Mouse (Mus musculus) liver, embryonic 15.5 days (tissue): ENCODE data around the gene Sub1. TPM values are rescaled to one million over a fixed set of nuclear protein-coding genes. Genes with fewer than 3 reads are reported as not detected.
A peak's percentile ranks its signal among the peaks of the same experiment; 100 is the strongest.

Experiments used
- ATAC-seq: fragments of 200-750 bp; cut with Nextera tagmentation; 2 replicates; pipeline ENCODE4 v1.8.0; 2017; ENCODE audit warnings: moderate number of reproducible peaks, mild to moderate bottlenecking, moderate library complexity; ENCODE audit not compliant: insufficient read depth
- H3K27ac ChIP-seq: fragments of 300-500 bp; sonication (generic); replicated peaks from 2 replicates; pipeline ENCODE4 v1.5.1; 2015; ENCODE audit warnings: mild to moderate bottlenecking, inconsistent platforms
- H3K27me3 ChIP-seq: fragments of 300-500 bp; sonication (generic); 2 replicates; pipeline ENCODE4 v1.6.1; 2015; ENCODE audit warnings: mild to moderate bottlenecking, inconsistent platforms
- H3K36me3 ChIP-seq: fragments of 300-500 bp; sonication (generic); replicated peaks from 2 replicates; pipeline ENCODE4 v1.6.1; 2015; ENCODE audit warnings: moderate library complexity, mild to moderate bottlenecking, inconsistent platforms
- H3K4me1 ChIP-seq: fragments of 300-500 bp; sonication (generic); replicated peaks from 2 replicates; pipeline ENCODE4 v1.6.1; 2015; ENCODE audit warnings: inconsistent platforms
- H3K4me2 ChIP-seq: fragments of 300-500 bp; sonication (generic); 2 replicates; pipeline ENCODE4 v1.6.1; 2015; ENCODE audit warnings: moderate library complexity, mild to moderate bottlenecking, inconsistent platforms
- H3K4me3 ChIP-seq: fragments of 300-500 bp; sonication (generic); replicated peaks from 2 replicates; pipeline ENCODE4 v1.5.1; 2015; ENCODE audit warnings: mild to moderate bottlenecking, inconsistent platforms
- H3K9ac ChIP-seq: fragments of 300-500 bp; sonication (generic); 2 replicates; pipeline ENCODE4 v1.6.1; 2015; ENCODE audit warnings: moderate library complexity, mild to moderate bottlenecking, inconsistent platforms
- H3K9me3 ChIP-seq: fragments of 300-500 bp; sonication (generic); replicated peaks from 2 replicates; pipeline ENCODE4 v1.6.1; 2016; ENCODE audit warnings: inconsistent platforms
- WGBS: fragments of 180-500 bp; shearing (Covaris S2); methylation state at CpG from one replicate; pipeline ENCODE4 v1.1.7; 2015; ENCODE audit warnings: mixed read lengths; ENCODE audit not compliant: insufficient replicate concordance; 5-methylcytosine and 5-hydroxymethylcytosine counted together
- polyA plus RNA-seq: library from polyadenylated mRNA; unstranded; fragments of >200 nt; fragmentation: Nextera tagmentation; extraction: Ambion mirVana; gene quantifications from 2 replicates; pipeline ENCODE4 v1.2.1, GENCODE M21; 2015

Sub1 gene
- polyA plus RNA-seq, result 193 and 243 TPM in 2 replicates

GRCm38 (mm10) chr15:11996883-11997282 is at the start of gene Sub1:
Gene Sub1, minus strand, starts transcription at chr15:11996983.
- Histone ChIP-seq H3K4me2 (peak within 1 kb of the TSS; percentile 93), H3K9ac (peak within 1 kb of the TSS; percentile 97), H3K4me1 (peaks cover 27% of the 10 kb centered on the region), H3K36me3 (peaks cover 18% of the 10 kb centered on the region), H3K4me3 (peak within 1 kb of the TSS; percentile 96), H3K9me3 (no peaks in the 10 kb centered on the region), H3K27me3 (no peaks in the 10 kb centered on the region), H3K27ac (peak within 1 kb of the TSS; percentile 83)
- 79% methylated on average over 7 of the region's 7 CpGs for WGBS
- ATAC-seq, result no peak

GRCm38 (mm10) chr15:12040407-12040710 is 43.6 kb upstream of the Sub1 start:
- Histone ChIP-seq H3K9me3 (no peaks in the 10 kb centered on the region), H3K9ac (no peak overlapping the region), H3K4me2 (no peak overlapping the region), H3K36me3 (no peaks in the 10 kb centered on the region), H3K4me3 (no peak overlapping the region), H3K27me3 (no peaks in the 10 kb centered on the region), H3K27ac (no peak overlapping the region), H3K4me1 (no peaks in the 10 kb centered on the region)
- WGBS, result 44% methylated on average over 5 of the region's 5 CpGs
- ATAC-seq, result no peak

- no peak for ATAC-seq
- Histone ChIP-seq H3K9me3 (no peaks in the 10 kb centered on the region), H3K4me3 (no peak overlapping the region), H3K9ac (no peak overlapping the region), H3K27ac (no peak overlapping the region), H3K4me2 (no peak overlapping the region), H3K4me1 (no peaks in the 10 kb centered on the region), H3K27me3 (no peaks in the 10 kb centered on the region), H3K36me3 (no peaks in the 10 kb centered on the region)
- WGBS, result 65% methylated on average over 15 of the region's 15 CpGs
Observed at GRCm38 (mm10) chr15:12039671-12040406, 43.1 kb upstream of the Sub1 start.

- Histone ChIP-seq H3K4me1 (no peaks in the 10 kb centered on the region), H3K27ac (no peak overlapping the region), H3K9ac (no peak overlapping the region), H3K27me3 (no peaks in the 10 kb centered on the region), H3K36me3 (no peaks in the 10 kb centered on the region), H3K9me3 (no peaks in the 10 kb centered on the region), H3K4me2 (no peak overlapping the region), H3K4me3 (no peak overlapping the region)
- WGBS, result 76% methylated on average over 10 of the region's 10 CpGs
- no peak for ATAC-seq
Observed at GRCm38 (mm10) chr15:12039256-12039655, 42.5 kb upstream of the Sub1 start.

- 62% methylated on average over 10 of the region's 10 CpGs for WGBS
Observed at GRCm38 (mm10) chr15:12037866-12038625, 41.3 kb upstream of the Sub1 start.

GRCm38 (mm10) chr15:12037217-12037616 is 40.4 kb upstream of the Sub1 start:
- 22% methylated on average over 7 of the region's 7 CpGs for WGBS
- H3K4me3 ChIP-seq, result no peak overlapping the region
- H3K27ac ChIP-seq, result no peak overlapping the region
- no peak; the same call in 1 of the 2 replicates for ATAC-seq
- H3K36me3 ChIP-seq, result no peaks in the 10 kb centered on the region
- peak overlapping the region; percentile 30; the same call in 1 of the 2 replicates for H3K4me2 ChIP-seq
- no peaks in the 10 kb centered on the region for H3K9me3 ChIP-seq
- no peaks in the 10 kb centered on the region for H3K4me1 ChIP-seq
- H3K27me3 ChIP-seq, result no peaks in the 10 kb centered on the region
- H3K9ac ChIP-seq, result no peak overlapping the region

More at GRCm38 (mm10) chr15:12037866-12038625, 41.3 kb upstream of the Sub1 start:
- Histone ChIP-seq H3K27me3 (no peaks in the 10 kb centered on the region), H3K4me3 (no peak overlapping the region), H3K4me2 (no peak overlapping the region), H3K4me1 (no peaks in the 10 kb centered on the region), H3K27ac (no peak overlapping the region), H3K9ac (no peak overlapping the region), H3K9me3 (no peaks in the 10 kb centered on the region), H3K36me3 (no peaks in the 10 kb centered on the region)
- no peak for ATAC-seq

GRCm38 (mm10) chr15:12036675-12037074 is 39.9 kb upstream of the Sub1 start:
- Histone ChIP-seq H3K27me3 (no peaks in the 10 kb centered on the region), H3K27ac (no peak overlapping the region), H3K9me3 (no peaks in the 10 kb centered on the region), H3K4me2 (no peak overlapping the region), H3K4me1 (no peaks in the 10 kb centered on the region), H3K9ac (no peak overlapping the region), H3K36me3 (no peaks in the 10 kb centered on the region), H3K4me3 (no peak overlapping the region)
- ATAC-seq, result no peak
- 61% methylated on average over 5 of the region's 5 CpGs for WGBS

GRCm38 (mm10) chr15:12034317-12034716 is 37.5 kb upstream of the Sub1 start:
- H3K4me1 ChIP-seq, result no peaks in the 10 kb centered on the region
- H3K36me3 ChIP-seq, result no peaks in the 10 kb centered on the region
- H3K4me2 ChIP-seq, result no peak overlapping the region
- WGBS, result 26% methylated on average over 4 of the region's 4 CpGs
- no peak for ATAC-seq
- no peak overlapping the region for H3K4me3 ChIP-seq
- H3K9ac ChIP-seq, result no peak overlapping the region
- H3K27me3 ChIP-seq, result no peaks in the 10 kb centered on the region
- no peaks in the 10 kb centered on the region for H3K9me3 ChIP-seq
- H3K27ac ChIP-seq, result no peak overlapping the region

- ATAC-seq, result no peak
- Histone ChIP-seq H3K27ac (no peak overlapping the region), H3K9ac (no peak overlapping the region), H3K4me2 (no peak overlapping the region), H3K4me1 (no peaks in the 10 kb centered on the region), H3K27me3 (no peaks in the 10 kb centered on the region), H3K36me3 (no peaks in the 10 kb centered on the region), H3K4me3 (no peak overlapping the region), H3K9me3 (no peaks in the 10 kb centered on the region)
Observed at GRCm38 (mm10) chr15:12033155-12033554, 36.4 kb upstream of the Sub1 start.

- Histone ChIP-seq H3K36me3 (no peaks in the 10 kb centered on the region), H3K4me2 (no peak overlapping the region), H3K9me3 (no peaks in the 10 kb centered on the region), H3K4me1 (no peaks in the 10 kb centered on the region), H3K27ac (no peak overlapping the region), H3K4me3 (no peak overlapping the region), H3K9ac (no peak overlapping the region), H3K27me3 (no peaks in the 10 kb centered on the region)
- no peak for ATAC-seq
- 69% methylated on average over 3 of the region's 3 CpGs for WGBS
Observed at GRCm38 (mm10) chr15:12032512-12032911, 35.7 kb upstream of the Sub1 start.

- WGBS, result 66% methylated on average over 8 of the region's 8 CpGs
- Histone ChIP-seq H3K27ac (no peak overlapping the region), H3K36me3 (no peaks in the 10 kb centered on the region), H3K4me2 (no peak overlapping the region), H3K4me1 (no peaks in the 10 kb centered on the region), H3K4me3 (no peak overlapping the region), H3K9ac (no peak overlapping the region), H3K9me3 (no peaks in the 10 kb centered on the region), H3K27me3 (no peaks in the 10 kb centered on the region)
- ATAC-seq, result no peak
Observed at GRCm38 (mm10) chr15:12031861-12032260, 35.1 kb upstream of the Sub1 start.
